Mouse (Mus musculus) gastrocnemius, adult 18-20 months (tissue): ENCODE measurements around the gene Polm. TPM values are rescaled to one million over a fixed set of nuclear protein-coding genes. Genes with fewer than 3 reads are reported as not detected.
A peak's percentile ranks its signal among the peaks of the same experiment; 100 is the strongest.

Source experiments
- DNase-seq: peaks from one replicate; pipeline ENCODE4 v3.0.0; 2021; ENCODE audit warnings: low spot score
- long read RNA-seq, 2 experiments: library from polyadenylated mRNA; stranded (forward); transcript quantifications; one replicate each; pipeline ENCODE4 v2.0.0; 2021
- total RNA-seq, 2 experiments: library from RNA; stranded (reverse); gene quantifications; 2 replicates each; pipeline ENCODE4 v1.2.3; 2021

Polm gene
- 1 to 10 TPM; 2.0 to 2.3 TPM for total RNA-seq
- long read RNA-seq, experiment 1, partial matches to known transcripts = 0 of 2 reads
- long read RNA-seq, experiment 1, other reads (novel, unspliced or antisense) = 2 of 2 reads
- long read RNA-seq, experiment 2, partial matches to known transcripts = 0 of 1 reads
- long read RNA-seq, experiment 2, other reads (novel, unspliced or antisense) = 0 of 1 reads

DNA sequence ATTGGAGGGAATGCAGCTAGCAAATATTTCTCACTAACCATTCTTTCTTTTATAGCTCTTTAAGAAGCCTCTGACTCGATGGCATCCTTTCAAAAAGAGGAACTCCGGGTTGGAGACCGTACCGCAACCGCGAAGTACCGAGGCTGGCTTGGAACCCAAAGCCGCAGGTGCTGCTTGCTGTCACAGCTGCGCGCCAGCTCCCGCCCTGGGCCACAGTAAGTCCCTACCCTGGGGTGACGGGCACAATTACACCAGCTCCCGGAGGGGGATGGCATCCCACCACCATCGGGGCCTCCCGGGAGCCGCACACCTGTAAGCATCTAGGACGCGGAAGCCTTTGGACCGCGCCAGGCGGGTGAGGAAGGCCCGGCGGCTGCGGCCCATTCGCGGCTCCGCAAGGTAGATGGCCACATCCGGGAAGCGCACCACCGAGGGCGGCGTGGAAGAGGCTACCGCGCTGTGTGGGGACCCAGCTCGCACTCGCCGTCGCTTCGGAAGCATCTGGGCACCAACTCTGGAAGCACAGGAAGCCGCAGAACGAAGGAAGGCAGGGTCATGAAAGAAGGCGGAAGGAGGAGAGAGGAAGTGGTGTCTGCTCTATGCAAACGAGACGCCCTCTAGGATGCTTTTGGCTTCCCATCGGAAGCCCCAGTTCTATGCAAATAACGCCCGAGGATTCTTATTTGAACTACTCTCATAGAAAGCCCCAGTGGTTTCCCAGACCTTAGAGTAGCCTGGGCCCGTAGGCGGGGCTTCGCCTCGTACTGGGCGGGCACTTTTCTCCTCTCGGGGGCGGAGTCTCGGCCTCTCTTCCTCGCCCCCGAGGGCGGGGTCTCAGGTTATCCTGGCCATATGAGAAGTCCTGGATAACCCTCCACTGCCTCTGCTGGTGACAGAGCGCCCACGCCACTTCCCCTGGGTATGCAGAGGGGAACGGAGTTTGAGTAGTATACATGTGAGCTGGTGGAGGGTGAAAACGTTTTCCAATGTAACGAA, at the start of gene Polm:
Gene Polm (minus strand): TSS at position 766 of the 996 bp plus-strand sequence.
- DNase-seq = peak; percentile 95

GRCm38 (mm10) chr11:5887250-5887649, 49.4 kb upstream of the Polm start:
- no peak for DNase-seq

DNA sequence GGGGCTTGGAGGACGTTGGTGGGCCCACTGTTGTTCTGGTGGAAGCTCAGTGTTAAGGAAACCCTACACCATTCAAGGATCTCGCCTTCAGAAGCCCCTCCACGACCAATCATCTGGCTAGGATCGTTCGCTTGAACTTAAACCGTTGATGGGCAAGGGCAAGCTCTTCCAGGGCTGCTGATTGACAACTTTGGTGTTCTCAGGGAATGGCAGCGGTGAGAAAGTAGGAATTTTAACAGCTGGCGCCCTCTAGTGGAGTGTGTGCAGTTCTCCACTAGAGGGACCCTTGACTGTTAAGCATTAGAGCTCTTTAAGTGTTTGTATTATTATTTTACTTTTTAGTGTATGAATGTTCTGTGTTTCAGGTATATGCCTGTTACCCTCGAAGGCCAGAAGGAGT, 48.4 kb upstream of the Polm start:
- peak; percentile 75 for DNase-seq

DNA sequence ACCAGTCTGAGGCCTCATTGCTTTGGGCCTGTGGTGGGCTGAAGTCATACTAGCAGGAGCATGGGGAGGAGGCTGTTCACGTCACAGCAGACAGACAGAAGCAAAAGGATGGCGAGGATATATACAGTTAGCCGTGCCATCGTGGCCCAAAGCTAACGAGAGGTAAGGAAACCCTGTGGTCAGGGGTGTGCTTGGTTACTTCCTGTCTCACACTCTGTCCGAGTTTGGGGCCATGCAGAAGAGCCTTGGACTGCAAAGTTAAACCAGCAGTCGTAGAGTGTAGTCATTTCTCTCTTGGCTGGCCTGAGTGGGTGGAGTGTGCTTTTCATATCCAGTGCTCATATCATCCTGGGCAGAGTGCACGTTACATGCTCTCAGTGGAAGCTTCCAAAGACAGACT, 44.7 kb upstream of the Polm start:
- DNase-seq = no peak

- DNase-seq = peak; percentile 48
These were observed 42.1 kb upstream of the Polm start for GRCm38 (mm10) chr11:5879905-5880304.

- DNase-seq = no peak
These were observed 40.8 kb upstream of the Polm start for GRCm38 (mm10) chr11:5878661-5879060.

DNA sequence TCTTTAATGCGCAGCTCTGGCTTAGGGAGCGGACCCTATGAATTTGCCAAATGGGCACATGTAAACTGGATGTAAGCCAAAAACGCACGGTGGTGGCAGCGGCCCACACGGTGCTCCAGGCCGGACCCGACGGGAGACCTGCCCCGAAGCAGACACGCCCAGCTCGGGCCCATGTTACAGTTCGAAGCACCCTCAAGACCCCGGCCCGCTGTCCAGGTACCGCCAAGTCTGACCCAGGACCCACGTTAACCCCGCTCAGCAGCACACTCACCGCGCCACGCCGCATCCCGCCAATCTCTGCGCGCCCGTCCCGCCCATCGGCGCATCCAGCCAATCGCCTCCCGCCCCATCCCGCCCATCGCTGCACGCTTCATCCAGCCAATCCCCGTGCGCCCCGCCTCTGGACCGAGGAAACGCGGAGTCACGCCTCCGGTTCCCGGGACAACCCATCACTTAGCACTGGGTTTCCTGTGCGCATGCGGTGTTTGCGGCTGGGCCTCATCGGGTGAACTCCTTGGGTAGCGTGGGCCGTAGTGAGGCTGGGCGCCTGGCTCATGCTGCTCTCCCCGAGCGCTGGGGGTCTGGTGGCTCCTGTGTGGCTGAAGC, 40.2 kb upstream of the Polm start, which contains the start of gene Pold2:
Gene Pold2 (minus strand): TSS at position 372 of the 606 bp plus-strand sequence.
- peak; percentile 98 for DNase-seq

- DNase-seq = no peak
These were observed 39.6 kb upstream of the Polm start for GRCm38 (mm10) chr11:5877421-5877820.

GRCm38 (mm10) chr11:5873192-5873591, 35.4 kb upstream of the Polm start:
- DNase-seq = no peak

DNA sequence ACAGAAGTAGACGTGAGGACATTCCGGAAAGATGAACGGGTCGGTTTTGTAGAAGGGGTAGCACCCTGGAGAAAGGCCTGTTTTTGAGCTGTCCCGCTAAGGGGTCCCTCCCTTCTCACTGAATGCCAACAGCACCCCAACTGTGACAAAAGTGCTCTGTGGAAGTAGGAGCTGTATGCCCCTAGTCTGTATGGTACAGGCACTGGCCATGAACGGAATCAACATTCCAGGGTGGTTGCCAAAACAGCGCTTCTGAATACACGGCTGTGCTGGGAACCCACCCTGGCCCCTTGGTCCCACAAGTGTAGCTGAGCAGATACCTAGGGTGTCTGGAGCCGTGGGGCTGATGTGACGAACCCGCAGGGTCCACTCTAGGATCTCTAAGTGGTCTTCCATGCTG, 34.9 kb upstream of the Polm start:
- DNase-seq = no peak

GRCm38 (mm10) chr11:5870069-5870468, 32.3 kb upstream of the Polm start:
- peak; percentile 79 for DNase-seq

DNA sequence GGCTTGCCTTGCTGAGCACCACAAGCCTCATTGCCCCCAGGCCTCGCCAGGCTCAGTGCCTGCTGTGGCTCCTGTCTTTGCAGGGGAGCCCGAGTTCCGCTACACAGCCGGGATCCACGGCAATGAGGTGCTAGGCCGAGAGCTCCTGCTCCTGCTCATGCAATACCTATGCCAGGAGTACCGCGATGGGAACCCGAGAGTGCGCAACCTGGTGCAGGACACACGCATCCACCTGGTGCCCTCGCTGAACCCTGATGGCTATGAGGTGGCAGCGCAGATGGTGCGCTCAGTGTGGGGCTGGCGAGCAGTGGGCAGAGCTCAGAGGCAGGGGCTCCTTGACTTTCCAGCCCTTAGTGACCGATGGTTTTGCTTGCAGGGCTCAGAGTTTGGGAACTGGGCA, 31.5 kb upstream of the Polm start:
- DNase-seq = no peak

DNA sequence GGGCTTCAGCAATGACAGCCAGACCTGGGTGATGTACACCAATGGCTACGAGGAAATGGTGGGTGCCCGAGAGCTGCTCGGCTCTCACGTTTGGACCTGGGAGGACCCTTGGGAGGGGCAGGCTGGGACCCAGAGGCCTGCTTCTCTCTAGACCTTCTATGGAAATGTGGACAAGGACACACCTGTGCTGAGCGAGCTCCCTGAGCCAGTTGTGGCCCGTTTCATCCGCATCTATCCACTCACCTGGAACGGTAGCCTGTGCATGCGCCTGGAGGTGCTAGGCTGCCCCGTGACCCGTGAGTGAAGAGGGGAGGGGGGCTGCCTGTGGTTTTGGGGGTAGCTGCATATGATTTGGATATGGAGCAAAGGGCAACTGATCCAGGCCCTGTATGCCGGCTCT, 30.5 kb upstream of the Polm start:
- DNase-seq = no peak

DNA sequence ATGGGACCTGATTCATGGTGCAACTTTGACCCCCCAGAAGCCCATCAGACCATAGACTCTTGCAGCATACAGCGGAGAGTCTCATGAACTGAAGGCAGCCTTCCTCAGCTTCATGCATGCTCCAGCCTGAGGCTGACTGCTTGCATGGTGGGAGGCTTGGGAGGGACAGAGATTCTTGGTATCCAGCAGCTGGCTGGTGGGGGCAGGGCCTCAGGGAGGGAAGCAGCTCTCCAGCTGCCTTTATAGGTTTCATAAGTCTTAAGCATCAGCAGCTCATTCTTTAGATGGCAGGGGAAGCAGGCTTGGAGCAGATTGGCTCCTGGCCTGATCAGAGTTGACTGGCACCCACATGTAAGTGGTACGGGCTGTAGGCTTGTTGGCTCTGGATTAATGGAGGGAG, 29.4 kb upstream of the Polm start:
- DNase-seq = no peak

- peak; percentile 73 for DNase-seq
These were observed 24.7 kb upstream of the Polm start for GRCm38 (mm10) chr11:5862394-5863105.

- peak; percentile 48 for DNase-seq
These were observed 24.0 kb upstream of the Polm start, which contains the start of gene Aebp1 for GRCm38 (mm10) chr11:5861678-5862393. Gene Aebp1, plus strand, starts transcription at chr11:5861947.

DNA sequence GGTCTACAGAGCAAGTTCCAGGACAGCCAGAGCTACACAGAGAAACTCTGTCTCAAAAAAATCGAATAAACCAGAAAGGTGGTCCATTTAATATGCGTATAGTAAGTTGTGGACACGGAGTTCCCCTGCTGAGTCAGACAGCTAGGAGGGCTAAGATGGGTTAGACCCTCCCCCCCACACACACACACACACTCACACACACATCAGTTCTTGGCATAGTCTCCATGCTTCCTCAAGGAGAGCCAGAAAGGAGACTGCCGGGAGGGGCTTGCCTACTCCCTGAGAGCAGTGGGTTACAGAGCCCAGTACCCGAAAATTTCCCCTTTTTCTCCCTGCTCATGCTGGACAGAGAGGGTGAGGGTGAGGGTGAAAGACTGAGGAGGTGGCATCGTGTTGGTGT, 22.8 kb upstream of the Polm start:
- no peak for DNase-seq

GRCm38 (mm10) chr11:5859883-5860550, 22.2 kb upstream of the Polm start:
- DNase-seq = no peak

- DNase-seq = no peak
These were observed 20.9 kb upstream of the Polm start for GRCm38 (mm10) chr11:5858723-5859122.

- DNase-seq = peak; percentile 42
These were observed 18.8 kb upstream of the Polm start for GRCm38 (mm10) chr11:5856479-5857130.
